Mouse (Mus musculus) embryonic fibroblast, embryonic 13.5 days (primary cell): ENCODE data around the gene Thnsl2.

ENCODE experiments used
- CTCF ChIP-seq: IDR thresholded peaks from 2 replicates; pipeline ENCODE4 v1.5.1; 2011; ENCODE audit warnings: mild to moderate bottlenecking, control low read depth, low read length, moderate library complexity, borderline replicate concordance; ENCODE audit not compliant: insufficient read depth
- POLR2A ChIP-seq: IDR thresholded peaks from 2 replicates; pipeline ENCODE4 v1.6.1; 2011; ENCODE audit warnings: low read depth, mild to moderate bottlenecking, control low read depth, low read length, moderate library complexity

DNA sequence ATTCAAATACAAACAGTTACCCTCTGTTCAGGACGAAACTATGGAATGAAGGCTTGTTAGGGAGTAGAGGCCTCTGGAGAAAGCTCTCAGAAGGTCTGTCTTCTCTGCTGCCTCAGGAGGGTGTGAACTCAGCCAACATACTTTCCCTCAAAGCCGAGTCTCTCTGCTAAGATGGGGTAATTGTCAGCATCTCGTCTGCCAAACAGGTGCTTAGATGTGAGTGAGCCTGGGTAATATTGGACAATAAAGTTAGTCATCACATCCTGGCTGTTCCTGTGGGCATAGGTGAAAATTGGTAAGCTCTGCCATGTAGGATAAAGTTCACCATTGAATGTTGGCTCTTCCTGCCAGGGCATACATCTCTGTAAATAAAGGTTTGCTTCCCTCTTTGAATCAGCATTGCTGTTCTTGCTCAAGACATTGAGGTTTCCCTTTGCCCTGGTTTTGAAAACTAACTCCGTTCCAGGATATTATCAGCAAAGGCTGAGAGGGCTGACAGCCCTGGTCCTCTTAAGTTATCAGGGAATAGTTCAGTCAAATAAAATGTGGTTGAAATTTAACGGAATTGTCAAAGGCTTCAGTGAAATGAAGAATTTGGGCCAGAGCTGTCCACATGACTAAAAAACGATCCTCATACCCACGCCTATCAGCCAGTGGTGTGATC, 40.8 kb upstream of the Thnsl2 start:
- no peak for TF ChIP-seq CTCF
- no peak for TF ChIP-seq POLR2A
